Mouse (Mus musculus): ENCODE results near the gene Arpc5l.

Gene Arpc5l

GRCm38 (mm10) chr2:39004880-39005435 lies at the start of gene Arpc5l:
Arpc5l (plus strand) TSS chr2:39005348.
- peak; percentile 94 for DNase-seq

- no peak for DNase-seq
These were observed 49.1 kb upstream of the Arpc5l start for GRCm38 (mm10) chr2:38956062-38956461.

- DNase-seq: no peak
These were observed 47.4 kb upstream of the Arpc5l start for GRCm38 (mm10) chr2:38957671-38958223.

- DNase-seq: no peak
These were observed 41.0 kb upstream of the Arpc5l start for GRCm38 (mm10) chr2:38964198-38964597.

DNA sequence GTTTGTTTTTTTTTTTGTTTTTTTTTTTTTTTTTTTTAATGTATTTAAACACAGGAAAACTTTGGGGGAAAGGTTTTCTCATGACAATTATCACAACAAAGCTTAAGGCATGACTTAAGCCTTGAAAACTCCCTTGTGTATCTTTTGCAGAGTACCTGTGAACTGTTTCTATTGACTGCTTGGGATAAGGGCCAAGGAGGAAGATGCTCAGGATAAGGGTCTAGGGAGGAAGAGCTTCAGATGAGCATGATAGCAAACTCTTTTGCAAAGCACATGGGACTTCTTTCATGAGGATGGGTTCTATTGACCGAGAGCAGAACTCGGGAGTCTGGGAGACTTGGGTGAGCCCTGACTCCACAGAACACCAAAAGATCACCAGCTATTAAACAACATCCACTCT lies 35.5 kb upstream of the Arpc5l start:
- DNase-seq: no peak

GRCm38 (mm10) chr2:38970057-38970456 lies 35.1 kb upstream of the Arpc5l start:
- DNase-seq: peak; percentile 78

DNA sequence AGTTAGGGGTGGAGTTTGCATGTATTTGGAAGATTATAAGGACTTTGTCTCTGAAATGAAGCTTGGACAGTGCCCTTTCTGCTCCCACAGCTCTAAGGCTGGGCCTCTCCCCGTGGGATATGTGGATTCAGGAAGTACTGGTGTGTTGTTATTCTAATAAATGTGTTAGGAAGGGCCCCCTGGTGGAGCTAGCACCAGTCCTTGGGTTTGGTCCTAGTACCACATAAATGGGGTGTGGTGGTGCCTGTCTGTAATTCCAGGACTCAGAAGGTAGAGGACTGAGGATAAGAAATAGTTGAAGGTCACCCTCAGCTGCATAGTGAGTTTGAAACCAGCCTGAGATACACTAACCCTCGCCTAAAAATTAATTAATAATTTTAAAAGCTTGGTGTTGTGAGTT lies 31.9 kb upstream of the Arpc5l start:
- no peak for DNase-seq

GRCm38 (mm10) chr2:38973701-38974100 lies 31.4 kb upstream of the Arpc5l start:
- no peak for DNase-seq

DNA sequence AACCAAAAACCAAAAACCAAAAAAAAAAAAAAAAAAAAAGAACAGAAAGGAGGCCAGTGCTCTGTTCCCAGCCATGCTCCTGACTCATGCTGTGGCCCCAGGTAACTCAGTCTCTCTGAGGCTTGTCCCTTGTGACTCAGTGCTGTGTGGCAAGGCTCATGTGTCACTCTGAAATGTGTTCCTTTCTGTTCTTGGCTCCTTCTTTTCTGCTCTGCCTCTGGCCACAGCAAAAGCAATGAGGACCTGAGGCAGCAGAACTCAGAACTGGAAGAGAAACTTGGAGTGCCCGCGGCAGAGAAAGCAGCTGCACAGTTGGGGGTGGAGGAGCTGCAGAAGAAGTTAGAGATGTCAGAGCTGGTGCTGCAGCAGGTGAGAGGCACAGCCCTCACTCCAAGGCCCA lies 31.0 kb upstream of the Arpc5l start:
- no peak for DNase-seq

GRCm38 (mm10) chr2:38975181-38975580 lies 30.0 kb upstream of the Arpc5l start:
- DNase-seq: no peak

- no peak for DNase-seq
These were observed 29.0 kb upstream of the Arpc5l start for GRCm38 (mm10) chr2:38975941-38976805.

- no peak for DNase-seq
These were observed 27.3 kb upstream of the Arpc5l start for GRCm38 (mm10) chr2:38977837-38978236.

DNA sequence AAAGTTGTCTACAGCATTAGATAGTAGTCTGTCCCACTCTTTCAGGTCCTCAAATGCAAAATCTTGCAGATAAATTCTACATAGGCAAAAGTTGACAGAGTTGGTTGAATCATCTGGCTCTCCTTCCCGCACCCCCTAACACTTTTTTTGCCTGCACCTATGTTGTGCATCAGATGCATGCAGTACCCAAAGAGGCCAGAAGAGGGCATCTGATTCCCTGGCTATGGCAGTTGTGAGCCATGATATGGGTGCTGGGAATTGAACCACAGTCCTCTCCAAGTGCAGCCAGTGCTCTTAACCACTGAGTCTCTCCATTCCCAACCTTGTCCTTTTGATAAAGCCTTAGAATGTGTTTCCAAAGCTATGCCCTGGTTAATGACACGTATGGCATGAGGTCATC lies 21.7 kb upstream of the Arpc5l start:
- DNase-seq: no peak

GRCm38 (mm10) chr2:38986580-38986979 lies 18.6 kb upstream of the Arpc5l start:
- DNase-seq: no peak

DNA sequence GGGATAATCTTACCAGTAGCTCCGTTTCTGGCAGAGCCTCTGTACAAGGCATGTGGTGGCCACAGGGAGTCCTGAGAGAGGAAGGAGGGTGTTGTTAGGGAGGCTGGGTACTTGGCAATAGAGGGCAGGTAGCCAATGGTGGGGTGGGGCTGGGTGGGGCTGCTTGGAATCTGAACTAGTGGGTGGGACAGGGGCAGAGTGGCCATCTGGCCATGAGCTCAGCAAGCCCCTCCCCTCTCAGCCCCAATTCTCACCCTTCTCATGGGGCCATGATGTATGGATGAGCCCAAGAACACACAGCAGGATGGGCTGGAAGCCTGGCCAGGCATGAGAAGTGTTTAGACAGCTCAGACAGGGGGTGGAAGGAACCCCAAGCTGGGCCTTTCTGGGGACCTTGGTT lies 17.8 kb upstream of the Arpc5l start:
- DNase-seq: no peak

GRCm38 (mm10) chr2:38987803-38988510 lies 17.2 kb upstream of the Arpc5l start:
- no peak for DNase-seq

- DNase-seq: peak; percentile 28
These were observed 16.2 kb upstream of the Arpc5l start for GRCm38 (mm10) chr2:38988929-38989328.

DNA sequence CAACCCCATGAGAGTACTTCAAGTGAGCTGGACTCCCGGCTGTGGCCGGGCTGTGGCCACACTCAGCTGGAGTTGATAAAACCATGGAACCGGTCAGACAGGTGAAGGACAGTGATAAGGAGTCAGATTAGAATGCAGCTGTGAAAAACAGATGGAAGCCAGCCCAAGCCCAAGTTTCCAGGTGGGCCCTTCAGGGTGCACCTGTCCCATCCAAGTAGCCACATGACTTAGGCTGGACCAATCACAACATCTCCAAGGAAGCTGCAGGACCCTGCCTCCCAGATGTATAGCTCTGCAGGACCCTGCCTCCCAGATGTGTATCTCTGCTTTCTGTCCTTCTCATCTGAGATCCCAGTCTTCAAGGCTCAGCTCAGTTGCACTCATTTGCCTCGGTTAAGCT lies 13.1 kb upstream of the Arpc5l start:
- no peak for DNase-seq

DNA sequence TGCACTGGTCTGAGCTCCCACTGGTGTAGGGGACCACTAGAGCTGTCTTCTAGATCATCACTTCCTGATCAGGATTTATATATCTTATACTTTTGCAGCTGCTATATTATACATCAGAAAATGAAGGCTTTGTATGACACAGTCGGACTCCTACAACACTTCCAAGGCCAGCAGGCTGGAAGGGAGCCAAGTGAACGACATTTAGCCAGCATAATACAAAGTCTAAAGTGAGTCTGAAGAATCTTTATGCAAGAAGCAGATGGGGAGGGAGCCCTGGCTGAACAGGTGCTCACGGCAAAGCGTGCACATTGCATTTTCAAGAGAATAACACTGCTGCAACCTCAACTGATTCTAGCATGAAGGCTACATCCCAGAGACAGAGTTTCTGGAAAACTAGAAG lies 12.7 kb upstream of the Arpc5l start:
- DNase-seq: no peak

DNA sequence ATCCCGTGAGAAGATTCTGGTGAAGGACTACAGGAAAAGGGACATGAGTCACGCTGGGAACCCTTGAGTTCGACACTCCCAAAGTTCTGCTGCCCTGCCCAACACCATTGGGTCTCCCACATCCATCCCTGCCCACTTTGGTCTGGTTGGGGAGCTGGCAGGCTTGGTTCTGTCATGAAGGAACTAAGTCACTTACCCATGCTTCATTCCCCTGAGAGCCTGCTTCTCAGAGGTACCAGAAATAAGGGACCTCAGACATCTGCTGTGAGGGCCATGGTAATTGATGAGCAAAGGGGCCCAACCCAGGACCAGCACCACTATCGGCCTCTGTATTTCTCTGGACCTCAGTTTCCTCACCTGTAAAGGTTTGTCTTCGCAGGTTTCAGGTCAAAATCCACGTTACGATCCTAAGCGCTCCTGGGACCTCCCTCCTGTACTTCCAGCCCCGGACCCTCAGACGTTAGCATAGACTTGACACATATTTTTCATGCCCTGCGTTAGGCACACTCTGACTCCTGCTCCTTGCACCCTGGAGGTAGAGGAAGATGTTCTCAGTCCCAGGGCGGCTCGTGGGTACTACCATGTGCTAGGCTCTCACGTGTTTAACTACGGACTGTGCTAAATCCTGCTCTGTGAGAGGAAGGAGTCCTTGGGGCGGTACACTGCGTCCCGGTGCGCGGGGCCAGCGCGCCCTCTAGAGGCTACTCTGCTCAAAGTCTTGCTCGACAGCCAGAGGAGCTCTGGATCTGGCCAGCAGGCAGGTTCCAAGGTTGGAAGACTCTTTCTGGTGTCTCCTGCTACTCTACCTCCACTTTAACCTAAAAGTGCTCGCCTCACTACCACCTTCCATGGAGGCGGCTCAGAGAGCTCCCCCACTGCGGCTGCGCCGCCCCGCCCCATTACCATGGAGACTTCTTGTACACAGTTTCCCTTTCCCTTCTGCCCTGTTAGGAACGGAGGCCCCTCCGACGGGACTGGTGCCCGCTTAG lies 7.5 kb upstream of the Arpc5l start, which contains the start of gene Wdr38:
Gene Wdr38 (plus strand): TSS at position 91 of the 989 bp plus-strand sequence.
- peak; percentile 89 for DNase-seq

DNA sequence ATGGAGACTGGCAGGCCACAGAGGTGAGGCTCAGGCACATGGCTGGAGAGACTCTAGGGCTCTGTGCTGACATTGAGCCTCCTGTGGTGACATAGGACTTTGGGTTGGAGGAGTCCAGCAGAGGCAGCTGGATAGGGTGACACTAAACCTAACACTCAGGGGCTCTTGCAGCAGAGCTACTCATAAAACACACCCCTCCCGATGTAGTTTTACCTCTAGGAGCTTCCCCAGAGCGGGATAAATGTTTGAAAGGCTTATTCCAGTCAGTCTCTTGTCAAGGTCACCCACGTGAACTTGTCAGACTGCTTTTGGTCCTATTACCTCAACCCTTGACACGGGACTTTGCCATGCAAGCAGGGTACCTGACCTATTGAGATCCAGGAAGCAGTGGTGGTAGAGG lies 5.8 kb upstream of the Arpc5l start:
- DNase-seq: no peak

GRCm38 (mm10) chr2:38999910-39000586 lies 5.1 kb upstream of the Arpc5l start:
- DNase-seq: no peak

Data from liver (tissue).